Mouse (Mus musculus) cerebral cortex, adult 2 months (tissue): ENCODE measurements around the gene Btbd3.

Experiments used
- WGBS: fragments of 180-500 bp; shearing (Covaris S2); methylation state at CpG from one replicate; pipeline ENCODE4 v1.1.7; 2018; 5-methylcytosine and 5-hydroxymethylcytosine counted together

Btbd3 gene

GRCm38 (mm10) chr2:138280225-138280711 is 23.9 kb downstream of the Btbd3 start:
- 53% methylated on average over 17 of the region's 17 CpGs for WGBS

GRCm38 (mm10) chr2:138281550-138282201 is 25.3 kb downstream of the Btbd3 start:
- WGBS: 59% methylated on average over 10 of the region's 10 CpGs

GRCm38 (mm10) chr2:138283372-138283771 is 27.0 kb downstream of the Btbd3 start:
- 68% methylated on average over 12 of the region's 12 CpGs for WGBS

- WGBS: 97% methylated on average over 15 of the region's 15 CpGs
These were observed 27.5 kb downstream of the Btbd3 start for GRCm38 (mm10) chr2:138283856-138284255.

GRCm38 (mm10) chr2:138285811-138286210 is 29.4 kb downstream of the Btbd3 start:
- WGBS: 76% methylated on average over 4 of the region's 4 CpGs

- WGBS: 95% methylated on average over 2 of the region's 2 CpGs
These were observed 33.8 kb downstream of the Btbd3 start for GRCm38 (mm10) chr2:138290154-138290553.

- WGBS: 92% methylated on average over 3 of the region's 3 CpGs
These were observed 37.9 kb downstream of the Btbd3 start for GRCm38 (mm10) chr2:138294286-138294685.

- WGBS: 97% methylated on average over 2 of the region's 2 CpGs
These were observed 49.9 kb downstream of the Btbd3 start for GRCm38 (mm10) chr2:138306236-138306635.

- 55% methylated on average over 7 of the region's 7 CpGs for WGBS
These were observed 59.3 kb downstream of the Btbd3 start for GRCm38 (mm10) chr2:138315644-138316043.

- WGBS: 93% methylated on average over 4 of the region's 4 CpGs
These were observed 64.7 kb downstream of the Btbd3 start for GRCm38 (mm10) chr2:138321041-138321481.

GRCm38 (mm10) chr2:138322270-138323114 is 66.1 kb downstream of the Btbd3 start:
- WGBS: 84% methylated on average over 16 of the region's 16 CpGs

GRCm38 (mm10) chr2:138326367-138326766 is 70.0 kb downstream of the Btbd3 start:
- WGBS: 70% methylated on average over 4 of the region's 4 CpGs

GRCm38 (mm10) chr2:138334198-138334597 is 77.8 kb downstream of the Btbd3 start:
- 94% methylated on average over 2 of the region's 2 CpGs for WGBS

- 39% methylated on average over 6 of the region's 6 CpGs for WGBS
These were observed 81.6 kb downstream of the Btbd3 start for GRCm38 (mm10) chr2:138337886-138338494.

GRCm38 (mm10) chr2:138338524-138338923 is 82.2 kb downstream of the Btbd3 start:
- WGBS: 48% methylated on average over 1 of the region's 1 CpGs

GRCm38 (mm10) chr2:138355366-138355765 is 99.0 kb downstream of the Btbd3 start:
- 84% methylated on average over 3 of the region's 3 CpGs for WGBS

- 36% methylated on average over 5 of the region's 5 CpGs for WGBS
These were observed 106.1 kb downstream of the Btbd3 start for GRCm38 (mm10) chr2:138362474-138362873.

GRCm38 (mm10) chr2:138365391-138365790 is 109.0 kb downstream of the Btbd3 start:
- 89% methylated on average over 4 of the region's 4 CpGs for WGBS

GRCm38 (mm10) chr2:138374556-138374955 is 118.2 kb downstream of the Btbd3 start:
- WGBS: 90% methylated on average over 5 of the region's 5 CpGs

- 87% methylated on average over 2 of the region's 2 CpGs for WGBS
These were observed 128.4 kb downstream of the Btbd3 start for GRCm38 (mm10) chr2:138384762-138385161.

GRCm38 (mm10) chr2:138388591-138388990 is 132.2 kb downstream of the Btbd3 start:
- 78% methylated on average over 1 of the region's 1 CpGs for WGBS

- WGBS: 63% methylated on average over 5 of the region's 5 CpGs
These were observed 146.7 kb downstream of the Btbd3 start for GRCm38 (mm10) chr2:138403046-138403445.
